Mouse (Mus musculus) forebrain, embryonic 13.5 days (tissue): Measurements from ENCODE around the gene Sh3gl3. TPM values are rescaled to one million over a fixed set of nuclear protein-coding genes. Genes with fewer than 3 reads are reported as not detected.

ENCODE experiments used
- ATAC-seq: fragments of 200-750 bp; cut with Nextera tagmentation; 2 replicates; pipeline ENCODE4 v1.8.0; 2017
- H3K27ac ChIP-seq: fragments of 300-500 bp; sonication (generic); 2 replicates; pipeline ENCODE4 v1.5.1; 2015; ENCODE audit warnings: inconsistent platforms, mild to moderate bottlenecking, moderate library complexity
- H3K27me3 ChIP-seq: fragments of 300-500 bp; sonication (generic); 2 replicates; pipeline ENCODE4 v1.6.1; 2015; ENCODE audit warnings: mild to moderate bottlenecking, inconsistent platforms
- H3K36me3 ChIP-seq: fragments of 300-500 bp; sonication (generic); 2 replicates; pipeline ENCODE4 v1.6.1; 2015; ENCODE audit warnings: mild to moderate bottlenecking, inconsistent platforms; ENCODE audit not compliant: poor library complexity, severe bottlenecking
- H3K4me1 ChIP-seq: fragments of 300-500 bp; sonication (generic); 2 replicates; pipeline ENCODE4 v1.6.1; 2015; ENCODE audit warnings: inconsistent platforms
- H3K4me2 ChIP-seq: fragments of 300-500 bp; sonication (generic); 2 replicates; pipeline ENCODE4 v1.6.1; 2015; ENCODE audit warnings: inconsistent platforms, mild to moderate bottlenecking, moderate library complexity
- H3K4me3 ChIP-seq: fragments of 300-500 bp; sonication (generic); 2 replicates; pipeline ENCODE4 v1.5.1; 2015; ENCODE audit warnings: mild to moderate bottlenecking, inconsistent platforms
- H3K9ac ChIP-seq: fragments of 300-500 bp; sonication (generic); 2 replicates; pipeline ENCODE4 v1.6.1; 2015; ENCODE audit warnings: mild to moderate bottlenecking, inconsistent platforms
- H3K9me3 ChIP-seq: fragments of 300-500 bp; sonication (generic); replicated peaks from 2 replicates; pipeline ENCODE4 v1.6.1; 2016; ENCODE audit warnings: inconsistent platforms
- WGBS: fragments of 180-500 bp; shearing (Covaris S2); methylation state at CpG from one replicate; pipeline ENCODE4 v1.1.7; 2015; 5-methylcytosine and 5-hydroxymethylcytosine counted together
- polyA plus RNA-seq: library from polyadenylated mRNA; unstranded; fragments of >200 nt; fragmentation: Nextera tagmentation; extraction: Ambion mirVana; gene quantifications from 2 replicates; pipeline ENCODE4 v1.2.1, GENCODE M21; 2015

The Sh3gl3 gene
- polyA plus RNA-seq, 1 experiment from 2014 or later = 27.5 TPM

DNA sequence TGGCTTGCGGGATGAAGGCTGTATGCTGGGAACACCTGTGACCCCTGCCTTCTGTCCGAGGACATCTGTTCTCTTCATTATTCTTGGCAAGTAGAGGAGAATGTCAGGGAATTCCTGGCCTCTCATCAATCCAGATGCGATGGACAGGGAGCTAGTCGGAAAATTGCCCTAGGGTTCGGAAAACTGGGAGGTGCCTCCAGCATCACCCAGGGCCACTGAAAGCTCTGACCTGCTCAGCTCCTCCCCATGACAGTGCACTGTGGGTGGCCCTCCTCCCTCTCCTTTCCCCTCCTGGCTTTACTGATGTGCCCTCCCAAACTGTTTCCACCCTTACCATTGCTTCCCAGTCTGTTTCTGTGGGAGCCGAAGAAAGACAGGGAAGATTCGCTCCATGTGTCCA is 29.5 kb downstream of the Sh3gl3 start:
- H3K4me3 ChIP-seq = no peak overlapping the region
- 88% methylated on average over 7 of the region's 7 CpGs for WGBS
- ATAC-seq = no peak

GRCm38 (mm10) chr7:82204014-82204784 is 30.6 kb downstream of the Sh3gl3 start:
- Histone ChIP-seq H3K27me3 (no peaks in the 10 kb centered on the region), H3K4me2 (no peak overlapping the region), H3K9ac (no peak overlapping the region), H3K9me3 (no peaks in the 10 kb centered on the region), H3K4me3 (no peak overlapping the region), H3K27ac (no peak overlapping the region), H3K4me1 (no peaks in the 10 kb centered on the region), H3K36me3 (no peaks in the 10 kb centered on the region)
- 75% methylated on average over 12 of the region's 12 CpGs for WGBS
- ATAC-seq = no peak

More for the DNA sequence above, 29.5 kb downstream of the Sh3gl3 start:
- Histone ChIP-seq H3K9ac (no peak overlapping the region), H3K27ac (no peak overlapping the region), H3K9me3 (no peaks in the 10 kb centered on the region), H3K4me1 (no peaks in the 10 kb centered on the region), H3K27me3 (no peaks in the 10 kb centered on the region), H3K4me2 (no peak overlapping the region), H3K36me3 (no peaks in the 10 kb centered on the region)

GRCm38 (mm10) chr7:82204975-82205374 is 31.3 kb downstream of the Sh3gl3 start:
- Histone ChIP-seq H3K4me1 (no peaks in the 10 kb centered on the region), H3K27me3 (no peaks in the 10 kb centered on the region), H3K9ac (no peak overlapping the region), H3K4me2 (no peak overlapping the region), H3K27ac (no peak overlapping the region), H3K9me3 (no peaks in the 10 kb centered on the region), H3K36me3 (no peaks in the 10 kb centered on the region), H3K4me3 (no peak overlapping the region)
- no peak for ATAC-seq
- 97% methylated on average over 3 of the region's 3 CpGs for WGBS

GRCm38 (mm10) chr7:82206787-82207186 is 33.1 kb downstream of the Sh3gl3 start:
- Histone ChIP-seq H3K4me3 (no peak overlapping the region), H3K36me3 (no peaks in the 10 kb centered on the region), H3K4me1 (no peaks in the 10 kb centered on the region), H3K9me3 (no peaks in the 10 kb centered on the region), H3K4me2 (no peak overlapping the region), H3K27ac (no peak overlapping the region), H3K27me3 (no peaks in the 10 kb centered on the region), H3K9ac (no peak overlapping the region)
- no peak for ATAC-seq
- 92% methylated on average over 8 of the region's 8 CpGs for WGBS

GRCm38 (mm10) chr7:82221380-82221933 is 47.8 kb downstream of the Sh3gl3 start:
- Histone ChIP-seq H3K4me3 (no peak overlapping the region), H3K27ac (no peak overlapping the region), H3K27me3 (no peaks in the 10 kb centered on the region), H3K4me1 (peaks cover 6% of the 10 kb centered on the region; the same call in 1 of the 2 replicates), H3K36me3 (no peaks in the 10 kb centered on the region), H3K9me3 (no peaks in the 10 kb centered on the region), H3K9ac (no peak overlapping the region), H3K4me2 (no peak overlapping the region; the same call in 1 of the 2 replicates)
- no peak for ATAC-seq
- 52% methylated on average over 9 of the region's 9 CpGs for WGBS

DNA sequence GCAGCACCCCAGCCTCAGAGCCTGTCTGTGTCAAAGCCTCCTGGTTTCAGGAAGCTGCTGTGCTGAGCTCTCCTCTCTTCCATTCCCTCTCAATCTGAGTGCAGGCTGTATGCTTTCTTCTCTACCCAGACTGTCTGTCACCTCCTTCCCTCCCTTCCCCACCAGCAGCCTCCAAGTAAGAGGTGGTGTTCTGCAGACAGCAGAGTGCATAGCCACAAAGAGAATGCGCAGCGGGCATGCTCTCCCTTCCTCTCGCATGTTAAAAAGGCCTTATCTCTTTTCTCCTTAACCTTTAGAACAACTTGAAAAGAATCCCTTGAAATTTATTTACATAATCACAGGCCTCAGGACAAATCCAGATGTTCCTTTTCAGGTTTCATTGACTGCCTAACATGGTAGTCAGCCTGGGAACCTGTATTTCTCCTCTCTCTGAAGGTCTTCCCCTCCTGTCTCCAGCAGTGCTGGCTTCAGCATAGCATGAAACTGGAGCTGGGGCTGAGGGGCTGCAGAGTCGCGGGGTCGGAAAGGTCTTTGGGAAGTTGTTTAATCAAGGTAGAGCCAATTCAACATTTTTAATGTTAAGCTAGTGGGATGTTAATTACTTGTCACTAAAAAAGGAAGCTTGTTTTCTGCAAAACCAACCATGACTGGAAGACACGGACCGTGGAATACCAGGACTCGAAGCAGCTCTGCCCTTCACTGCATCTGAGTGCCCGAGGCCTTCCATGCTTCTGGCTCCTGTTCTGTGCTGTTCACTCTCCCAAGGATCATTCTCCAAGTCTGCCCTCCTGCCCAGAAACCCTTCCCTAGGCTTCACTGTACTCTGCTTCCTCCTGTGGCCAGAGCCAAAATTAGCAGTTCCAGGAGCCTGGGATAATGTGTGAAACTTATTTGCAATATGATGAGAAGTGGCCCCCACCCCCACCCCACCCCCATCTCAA is 50.5 kb downstream of the Sh3gl3 start:
- H3K4me2 ChIP-seq = no peak overlapping the region
- no peaks in the 10 kb centered on the region for H3K36me3 ChIP-seq
- no peak overlapping the region for H3K27ac ChIP-seq
- H3K9ac ChIP-seq = no peak overlapping the region
- H3K27me3 ChIP-seq = no peaks in the 10 kb centered on the region
- ATAC-seq = no peak
- peaks cover 6% of the 10 kb centered on the region; the same call in 1 of the 2 replicates for H3K4me1 ChIP-seq
- no peaks in the 10 kb centered on the region for H3K9me3 ChIP-seq
- WGBS = 36% methylated on average over 10 of the region's 10 CpGs
- no peak overlapping the region for H3K4me3 ChIP-seq

DNA sequence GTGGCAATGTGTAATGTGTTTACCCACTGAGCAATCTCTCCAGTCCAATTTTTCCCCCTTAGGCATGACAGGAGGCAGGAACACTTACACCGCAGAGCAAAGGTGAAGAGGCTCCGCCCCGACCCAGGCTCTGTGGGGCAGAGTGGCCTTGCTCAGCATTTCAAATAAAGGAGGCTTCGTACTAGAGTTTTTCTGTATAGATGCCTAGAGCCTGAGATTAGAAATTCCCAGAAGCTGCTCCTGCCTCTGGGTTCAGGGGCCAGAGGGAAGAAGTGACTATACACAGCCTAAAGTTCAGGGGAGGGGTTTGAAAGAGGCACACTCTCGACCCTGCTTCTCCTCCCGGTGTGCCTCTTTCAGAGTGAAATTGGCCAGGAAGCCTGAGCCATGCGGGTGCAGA is 59.6 kb downstream of the Sh3gl3 start:
- 77% methylated on average over 7 of the region's 7 CpGs for WGBS
- no peaks in the 10 kb centered on the region for H3K27me3 ChIP-seq
- H3K4me1 ChIP-seq = peaks cover 10% of the 10 kb centered on the region
- H3K9ac ChIP-seq = no peak overlapping the region
- H3K4me2 ChIP-seq = no peak overlapping the region
- no peaks in the 10 kb centered on the region for H3K9me3 ChIP-seq
- H3K27ac ChIP-seq = no peak overlapping the region
- no peak overlapping the region for H3K4me3 ChIP-seq
- H3K36me3 ChIP-seq = no peaks in the 10 kb centered on the region
- ATAC-seq = no peak

DNA sequence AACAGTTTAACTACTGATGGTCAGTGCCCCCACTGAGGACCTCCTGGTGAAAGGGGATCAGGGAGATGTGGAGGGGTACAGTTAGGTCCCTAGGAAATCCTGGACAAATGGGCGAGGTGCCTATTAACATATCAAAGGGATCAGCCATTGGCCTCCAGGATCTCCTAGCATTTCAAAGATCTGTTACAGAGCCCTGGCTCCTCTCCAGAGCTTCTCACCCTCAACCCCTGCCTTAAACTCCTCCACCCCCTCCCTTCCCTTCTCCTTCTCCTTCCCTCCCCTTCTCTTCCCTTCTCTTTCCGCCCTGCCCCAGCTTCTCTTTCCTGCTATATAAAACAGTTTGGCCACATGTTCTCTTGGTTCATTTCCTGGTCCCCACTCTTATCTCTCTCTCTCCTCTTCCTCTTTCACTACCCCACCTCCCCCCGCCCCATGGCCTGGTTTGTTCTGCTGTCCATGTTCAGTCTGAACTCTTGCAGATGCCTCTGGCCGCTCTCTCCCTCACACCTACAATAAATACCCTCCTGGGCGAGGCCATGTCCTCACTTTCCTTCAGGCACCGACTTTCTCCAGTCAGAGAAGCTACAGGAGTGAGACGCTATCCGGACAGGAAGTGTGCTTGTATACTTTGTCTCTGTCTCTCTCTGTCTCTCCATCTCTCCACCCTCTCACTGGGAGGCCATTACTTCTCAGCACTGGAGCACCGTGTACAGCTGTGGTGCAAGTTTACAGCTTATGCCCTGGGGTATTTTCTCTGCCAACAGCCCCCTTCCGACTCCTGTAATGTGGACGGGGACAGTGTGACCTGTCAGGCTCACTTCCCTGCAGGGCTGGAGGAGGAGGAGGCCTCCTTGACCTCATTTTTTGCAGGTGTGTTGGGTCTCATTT is 60.6 kb downstream of the Sh3gl3 start:
- Histone ChIP-seq H3K4me3 (no peak overlapping the region), H3K4me2 (no peak overlapping the region), H3K27me3 (no peaks in the 10 kb centered on the region), H3K9ac (no peak overlapping the region), H3K9me3 (no peaks in the 10 kb centered on the region), H3K36me3 (no peaks in the 10 kb centered on the region), H3K4me1 (peaks cover 10% of the 10 kb centered on the region), H3K27ac (no peak overlapping the region)
- WGBS = 52% methylated on average over 11 of the region's 11 CpGs
- ATAC-seq = no peak

- Histone ChIP-seq H3K27me3 (no peaks in the 10 kb centered on the region), H3K9me3 (no peaks in the 10 kb centered on the region), H3K27ac (no peak overlapping the region), H3K36me3 (no peaks in the 10 kb centered on the region), H3K9ac (no peak overlapping the region), H3K4me1 (peaks cover 10% of the 10 kb centered on the region), H3K4me3 (no peak overlapping the region), H3K4me2 (no peak overlapping the region)
- 19% methylated on average over 3 of the region's 4 CpGs for WGBS
- no peak for ATAC-seq
Measured at GRCm38 (mm10) chr7:82234898-82235290, 61.3 kb downstream of the Sh3gl3 start.

GRCm38 (mm10) chr7:82235486-82235885 is 61.8 kb downstream of the Sh3gl3 start:
- WGBS = 72% methylated on average over 9 of the region's 9 CpGs
- H3K27me3 ChIP-seq = no peaks in the 10 kb centered on the region
- no peak overlapping the region for H3K27ac ChIP-seq
- no peaks in the 10 kb centered on the region for H3K36me3 ChIP-seq
- no peaks in the 10 kb centered on the region for H3K9me3 ChIP-seq
- peaks cover 10% of the 10 kb centered on the region for H3K4me1 ChIP-seq
- no peak overlapping the region for H3K4me3 ChIP-seq
- H3K4me2 ChIP-seq = no peak overlapping the region
- H3K9ac ChIP-seq = no peak overlapping the region
- no peak for ATAC-seq

DNA sequence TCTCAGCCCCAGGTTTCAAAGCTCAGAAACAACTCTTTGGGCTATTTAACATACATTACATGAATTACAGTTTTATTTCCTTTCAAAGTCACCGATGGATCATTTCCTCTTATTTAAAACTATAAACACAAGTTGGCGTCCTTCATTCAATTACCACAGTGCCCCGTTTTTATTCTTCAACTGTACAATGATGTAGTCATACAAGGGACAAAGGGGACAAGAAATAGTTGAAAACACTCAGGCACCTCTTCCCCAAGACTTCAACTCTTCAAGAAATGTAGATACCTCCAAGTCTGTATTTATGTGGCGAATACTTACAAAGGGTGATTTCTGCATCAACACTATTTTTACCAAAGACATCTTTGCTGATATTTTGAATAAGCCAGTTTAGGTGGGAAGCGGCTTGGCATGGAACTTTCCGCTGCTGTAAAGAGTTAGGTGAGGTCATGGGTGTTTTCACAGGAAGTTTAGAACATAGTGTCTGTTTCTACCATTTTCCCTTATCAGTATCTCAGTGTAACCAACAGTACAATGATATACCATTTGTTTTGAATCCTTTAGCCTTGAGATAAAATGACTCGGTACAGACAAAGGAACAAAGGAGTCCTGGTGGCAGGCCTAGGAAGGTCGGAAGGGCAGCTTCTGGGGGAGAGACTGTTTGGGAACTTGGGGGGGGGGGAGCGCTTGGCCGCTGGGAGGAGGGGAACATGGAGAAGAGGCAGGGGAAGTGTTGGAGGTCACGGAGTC is 62.7 kb downstream of the Sh3gl3 start:
- no peak overlapping the region for H3K9ac ChIP-seq
- H3K4me1 ChIP-seq = peaks cover 10% of the 10 kb centered on the region
- no peaks in the 10 kb centered on the region for H3K9me3 ChIP-seq
- 71% methylated on average over 9 of the region's 11 CpGs for WGBS
- H3K27ac ChIP-seq = no peak overlapping the region
- no peaks in the 10 kb centered on the region for H3K36me3 ChIP-seq
- no peak overlapping the region for H3K4me3 ChIP-seq
- ATAC-seq = no peak
- H3K27me3 ChIP-seq = no peaks in the 10 kb centered on the region
- H3K4me2 ChIP-seq = no peak overlapping the region
